Mouse (Mus musculus) heart, embryonic 15.5 days (tissue): ENCODE measurements at regions not wholly inside any gene's neighbourhood (a gene's known extent, or its start where the extent isn't known, plus 50 kb on each side); places are given as distances from the start of the nearest gene placed in this dataset.

Experiments used
- ATAC-seq: fragments of 200-750 bp; cut with Nextera tagmentation; replicated peaks from 2 replicates; pipeline ENCODE4 v1.8.0; 2017; ENCODE audit warnings: low read depth, moderate TSS enrichment; ENCODE audit not compliant: insufficient number of reproducible peaks, insufficient read depth, low FRiP score
- H3K27ac ChIP-seq: fragments of 300-500 bp; sonication (generic); 2 replicates; pipeline ENCODE4 v1.5.1; 2015; ENCODE audit warnings: mild to moderate bottlenecking, inconsistent platforms
- H3K27me3 ChIP-seq: fragments of 300-500 bp; sonication (generic); 2 replicates; pipeline ENCODE4 v1.6.1; 2015; ENCODE audit warnings: inconsistent platforms
- H3K36me3 ChIP-seq: fragments of 300-500 bp; sonication (generic); 2 replicates; pipeline ENCODE4 v1.6.1; 2015; ENCODE audit warnings: mild to moderate bottlenecking, inconsistent platforms
- H3K4me1 ChIP-seq: fragments of 300-500 bp; sonication (generic); replicated peaks from 2 replicates; pipeline ENCODE4 v1.6.1; 2015; ENCODE audit warnings: inconsistent platforms
- H3K4me2 ChIP-seq: fragments of 300-500 bp; sonication (generic); 2 replicates; pipeline ENCODE4 v1.6.1; 2015; ENCODE audit warnings: inconsistent platforms, mild to moderate bottlenecking, moderate library complexity
- H3K4me3 ChIP-seq: fragments of 300-500 bp; sonication (generic); 2 replicates; pipeline ENCODE4 v1.5.1; 2015; ENCODE audit warnings: mild to moderate bottlenecking, inconsistent platforms
- H3K9ac ChIP-seq: fragments of 300-500 bp; sonication (generic); 2 replicates; pipeline ENCODE4 v1.6.1; 2015; ENCODE audit warnings: mild to moderate bottlenecking, inconsistent platforms
- H3K9me3 ChIP-seq: fragments of 300-500 bp; sonication (generic); replicated peaks from 2 replicates; pipeline ENCODE4 v1.6.1; 2016; ENCODE audit warnings: inconsistent platforms
- WGBS: fragments of 180-500 bp; shearing (Covaris S2); methylation state at CpG from one replicate; pipeline ENCODE4 v1.1.7; 2015; ENCODE audit warnings: mixed read lengths; 5-methylcytosine and 5-hydroxymethylcytosine counted together

DNA sequence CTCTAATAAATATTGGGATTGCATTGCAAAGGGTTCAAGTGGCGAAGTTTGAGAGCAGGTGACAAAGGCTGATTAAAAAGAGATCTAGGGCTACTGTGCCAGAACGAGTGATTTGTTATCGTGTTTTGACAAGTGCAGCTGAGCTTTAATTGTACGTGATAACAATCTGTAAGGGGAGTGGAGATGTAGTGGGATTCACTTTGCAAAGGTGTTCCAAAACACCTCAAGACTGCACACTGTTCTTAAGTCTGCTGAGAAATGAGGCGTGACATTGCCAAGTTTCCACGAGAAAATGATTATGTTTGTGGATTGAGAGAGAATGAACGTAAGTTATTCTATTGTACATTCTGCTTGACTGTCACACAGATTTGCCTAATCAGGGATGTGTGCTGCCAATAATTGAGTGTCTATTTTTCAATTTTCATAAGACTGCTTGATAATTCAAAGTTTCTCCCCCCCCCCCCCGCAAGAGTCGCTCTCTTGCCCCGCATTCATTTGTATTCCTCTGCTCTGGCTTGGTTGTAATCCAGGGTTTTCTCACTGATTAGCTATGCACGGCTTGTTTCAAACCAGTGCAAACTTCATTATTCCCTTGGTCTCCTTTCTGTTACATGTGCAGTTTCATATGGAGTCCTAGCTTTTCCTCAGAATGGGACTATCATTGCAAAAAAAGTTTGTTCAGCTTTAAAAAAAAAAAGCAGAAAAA is 385.7 kb downstream of the Olfm4 start:
- Histone ChIP-seq H3K9me3 (no peaks in the 10 kb centered on the region), H3K4me3 (no peak overlapping the region), H3K36me3 (no peaks in the 10 kb centered on the region), H3K27me3 (no peaks in the 10 kb centered on the region), H3K4me2 (no peak overlapping the region), H3K4me1 (no peaks in the 10 kb centered on the region), H3K27ac (no peak overlapping the region), H3K9ac (no peak overlapping the region)
- ATAC-seq = no peak
- WGBS = 65% methylated on average over 11 of the region's 11 CpGs

DNA sequence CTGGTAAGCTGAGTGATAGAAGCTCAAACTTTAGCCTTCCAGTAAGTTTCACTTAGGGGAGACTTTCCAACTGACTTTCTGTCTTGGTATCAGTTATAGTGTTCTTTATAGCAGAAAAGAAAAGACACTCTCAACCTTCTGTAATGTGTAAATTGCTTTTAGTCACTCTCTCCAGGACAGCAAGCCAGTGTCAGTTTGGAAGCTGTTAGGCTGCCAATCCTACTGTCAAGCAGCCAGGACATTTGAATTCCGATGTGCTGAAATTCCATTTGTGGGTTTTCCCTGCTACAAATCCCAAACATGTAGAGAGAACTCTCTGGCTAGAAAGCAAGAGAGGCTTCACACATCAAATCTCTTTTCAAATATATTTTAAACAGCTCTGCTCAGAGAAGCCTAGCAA is 390.4 kb downstream of the Olfm4 start:
- Histone ChIP-seq H3K9ac (no peak overlapping the region), H3K27me3 (no peaks in the 10 kb centered on the region), H3K9me3 (no peaks in the 10 kb centered on the region), H3K4me1 (no peaks in the 10 kb centered on the region), H3K4me3 (no peak overlapping the region), H3K27ac (no peak overlapping the region), H3K36me3 (no peaks in the 10 kb centered on the region), H3K4me2 (no peak overlapping the region)
- ATAC-seq = no peak
- 44% methylated on average over 1 of the region's 1 CpGs for whole genome bisulfite sequencing

DNA sequence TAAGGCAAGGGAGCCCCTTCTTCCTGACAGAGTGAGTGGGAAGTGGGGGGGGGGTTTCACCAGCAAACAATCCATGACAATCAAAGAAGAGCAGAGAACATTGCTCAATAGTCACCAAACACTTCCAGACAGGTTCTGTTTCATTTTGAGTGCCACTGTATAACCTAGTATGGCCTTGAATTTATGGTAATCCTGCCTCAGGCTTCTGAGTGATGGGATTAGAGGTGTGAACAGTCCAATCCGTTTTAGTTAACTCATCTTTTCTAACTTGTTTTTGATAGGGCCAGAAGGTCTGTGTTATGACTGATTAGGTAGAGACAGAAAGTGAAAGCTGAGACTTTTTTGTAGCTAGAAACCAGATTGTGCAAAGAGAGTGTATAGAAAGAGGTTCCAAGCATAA is 393.2 kb downstream of the Olfm4 start:
- H3K27ac ChIP-seq = no peak overlapping the region
- no peaks in the 10 kb centered on the region for H3K36me3 ChIP-seq
- H3K9ac ChIP-seq = no peak overlapping the region
- H3K4me3 ChIP-seq = no peak overlapping the region
- H3K4me2 ChIP-seq = no peak overlapping the region
- H3K4me1 ChIP-seq = no peaks in the 10 kb centered on the region
- no peaks in the 10 kb centered on the region for H3K9me3 ChIP-seq
- no peaks in the 10 kb centered on the region for H3K27me3 ChIP-seq
- 47% methylated on average over 1 of the region's 1 CpGs for WGBS
- ATAC-seq = no peak

GRCm38 (mm10) chr14:80391418-80391817 is 407.5 kb downstream of the Olfm4 start:
- Histone ChIP-seq H3K4me2 (no peak overlapping the region), H3K27ac (no peak overlapping the region), H3K36me3 (no peaks in the 10 kb centered on the region), H3K4me3 (no peak overlapping the region), H3K9ac (no peak overlapping the region), H3K27me3 (no peaks in the 10 kb centered on the region), H3K9me3 (no peaks in the 10 kb centered on the region), H3K4me1 (no peaks in the 10 kb centered on the region)
- ATAC-seq = no peak
- 89% methylated on average over 2 of the region's 2 CpGs for WGBS

DNA sequence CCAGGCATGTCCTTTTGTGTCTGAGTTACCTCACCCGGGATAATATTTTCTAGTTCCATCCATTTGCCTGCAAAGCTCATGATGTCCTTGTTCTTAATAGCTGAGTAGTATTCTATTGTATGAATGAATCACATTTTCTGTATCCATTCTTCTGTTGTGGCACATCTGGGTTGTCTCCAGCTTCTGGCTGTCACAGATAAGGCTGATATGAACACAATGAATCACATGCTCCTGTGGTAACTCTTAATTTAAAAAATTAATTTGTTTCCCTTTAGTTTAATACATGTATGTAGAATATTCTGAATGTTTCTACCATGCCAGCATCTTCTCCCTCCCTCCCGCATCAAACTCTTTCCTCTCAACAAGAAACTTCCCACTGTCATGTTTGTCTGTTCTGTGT is 424.4 kb downstream of the Olfm4 start:
- no peaks in the 10 kb centered on the region for H3K36me3 ChIP-seq
- no peaks in the 10 kb centered on the region for H3K27me3 ChIP-seq
- WGBS = 87% methylated on average over 2 of the region's 2 CpGs
- H3K4me2 ChIP-seq = no peak overlapping the region
- no peak overlapping the region for H3K27ac ChIP-seq
- no peaks in the 10 kb centered on the region for H3K9me3 ChIP-seq
- H3K9ac ChIP-seq = no peak overlapping the region
- H3K4me1 ChIP-seq = no peaks in the 10 kb centered on the region
- ATAC-seq = no peak
- H3K4me3 ChIP-seq = no peak overlapping the region

GRCm38 (mm10) chr14:80418810-80419325 is 435.0 kb downstream of the Olfm4 start:
- no peaks in the 10 kb centered on the region for H3K36me3 ChIP-seq
- H3K4me2 ChIP-seq = no peak overlapping the region
- no peaks in the 10 kb centered on the region for H3K27me3 ChIP-seq
- H3K9me3 ChIP-seq = no peaks in the 10 kb centered on the region
- WGBS = 77% methylated on average over 3 of the region's 3 CpGs
- no peak overlapping the region for H3K27ac ChIP-seq
- no peak overlapping the region for H3K9ac ChIP-seq
- H3K4me1 ChIP-seq = no peaks in the 10 kb centered on the region
- ATAC-seq = no peak
- H3K4me3 ChIP-seq = no peak overlapping the region

DNA sequence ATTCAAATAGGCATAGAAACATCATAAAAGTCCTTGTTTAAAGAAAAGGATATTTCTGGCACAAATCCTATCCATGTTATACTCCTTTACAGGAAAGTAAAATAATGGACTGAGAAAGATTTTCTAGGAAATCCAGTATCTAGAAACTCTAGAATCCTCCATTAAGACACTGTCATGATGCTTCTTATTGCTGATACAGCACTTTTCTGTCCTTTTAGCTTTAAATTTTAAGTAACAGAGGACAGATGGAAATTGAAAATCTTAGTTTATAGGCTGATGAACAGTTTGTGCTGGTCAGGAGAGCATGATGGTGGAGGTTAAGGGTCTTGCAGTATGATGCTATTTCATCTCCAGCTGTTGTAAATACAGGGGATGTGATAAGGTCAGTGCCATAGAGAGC is 459.9 kb downstream of the Olfm4 start:
- H3K4me3 ChIP-seq = no peak overlapping the region
- no peak overlapping the region for H3K9ac ChIP-seq
- no peak for ATAC-seq
- no peaks in the 10 kb centered on the region for H3K4me1 ChIP-seq
- H3K4me2 ChIP-seq = no peak overlapping the region
- no peaks in the 10 kb centered on the region for H3K9me3 ChIP-seq
- H3K27me3 ChIP-seq = no peaks in the 10 kb centered on the region
- no peaks in the 10 kb centered on the region for H3K36me3 ChIP-seq
- H3K27ac ChIP-seq = no peak overlapping the region

- no peak for ATAC-seq
- Histone ChIP-seq H3K9ac (no peak overlapping the region), H3K4me1 (no peaks in the 10 kb centered on the region), H3K4me3 (no peak overlapping the region), H3K36me3 (no peaks in the 10 kb centered on the region), H3K9me3 (no peaks in the 10 kb centered on the region), H3K27me3 (no peaks in the 10 kb centered on the region), H3K4me2 (no peak overlapping the region), H3K27ac (no peak overlapping the region)
- WGBS = 64% methylated on average over 1 of the region's 1 CpGs
These were observed 487.6 kb downstream of the Olfm4 start for GRCm38 (mm10) chr14:80471470-80471869.

GRCm38 (mm10) chr14:80479918-80480317 is 496.0 kb downstream of the Olfm4 start:
- Histone ChIP-seq H3K9ac (no peak overlapping the region), H3K4me2 (no peak overlapping the region), H3K27me3 (no peaks in the 10 kb centered on the region), H3K4me1 (no peaks in the 10 kb centered on the region), H3K27ac (no peak overlapping the region), H3K4me3 (no peak overlapping the region), H3K9me3 (no peaks in the 10 kb centered on the region), H3K36me3 (no peaks in the 10 kb centered on the region)
- no peak for ATAC-seq

DNA sequence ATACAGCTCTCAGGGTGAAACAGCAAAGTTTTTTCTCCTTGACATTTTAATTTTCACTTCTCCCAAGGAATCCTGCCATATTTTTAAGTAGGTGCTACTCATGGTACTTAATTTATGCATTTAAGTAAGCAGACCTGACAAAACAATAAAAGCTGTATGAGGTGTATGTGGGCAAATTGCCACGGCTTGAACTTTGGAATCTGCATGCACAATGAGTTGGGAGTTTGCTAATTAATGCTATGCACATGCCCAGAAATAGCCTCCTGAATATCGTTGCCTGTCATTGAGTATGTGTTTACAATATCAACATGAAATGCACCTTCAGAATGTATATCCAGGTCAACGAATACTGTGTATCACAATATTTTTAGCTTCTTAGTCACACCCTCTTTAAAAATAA is 498.9 kb downstream of the Olfm4 start:
- H3K27ac ChIP-seq = no peak overlapping the region
- H3K9me3 ChIP-seq = no peaks in the 10 kb centered on the region
- no peaks in the 10 kb centered on the region for H3K4me1 ChIP-seq
- no peak for ATAC-seq
- H3K9ac ChIP-seq = no peak overlapping the region
- no peaks in the 10 kb centered on the region for H3K27me3 ChIP-seq
- no peak overlapping the region for H3K4me2 ChIP-seq
- WGBS = 72% methylated on average over 3 of the region's 3 CpGs
- H3K36me3 ChIP-seq = no peaks in the 10 kb centered on the region
- no peak overlapping the region for H3K4me3 ChIP-seq

- H3K4me3 ChIP-seq = no peak overlapping the region
- H3K27ac ChIP-seq = no peak overlapping the region
- H3K4me2 ChIP-seq = no peak overlapping the region
- no peak overlapping the region for H3K9ac ChIP-seq
- no peak for ATAC-seq
- H3K9me3 ChIP-seq = no peaks in the 10 kb centered on the region
- H3K36me3 ChIP-seq = no peaks in the 10 kb centered on the region
- H3K4me1 ChIP-seq = no peaks in the 10 kb centered on the region
- H3K27me3 ChIP-seq = no peaks in the 10 kb centered on the region
These were observed 500.4 kb downstream of the Olfm4 start for GRCm38 (mm10) chr14:80484256-80484655.

DNA sequence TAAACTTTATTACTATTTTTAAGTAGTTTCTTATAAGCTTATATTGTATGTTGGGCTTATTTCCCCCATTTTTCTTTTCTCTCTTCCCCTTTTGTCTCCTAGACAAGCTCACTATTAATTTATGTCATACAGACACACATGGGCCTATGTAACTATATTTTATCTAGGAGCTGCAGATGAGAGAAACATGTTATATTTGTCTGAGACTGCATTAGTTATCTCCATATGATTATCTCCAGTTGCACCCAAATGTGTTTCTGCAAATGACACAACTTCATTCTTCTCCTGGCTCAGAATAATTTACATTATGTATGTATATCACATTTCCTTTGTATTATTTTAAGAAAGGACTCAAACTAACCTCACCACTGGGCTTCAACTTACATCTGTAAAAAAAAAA is 501.3 kb downstream of the Olfm4 start:
- H3K4me1 ChIP-seq = no peaks in the 10 kb centered on the region
- H3K36me3 ChIP-seq = no peaks in the 10 kb centered on the region
- no peak overlapping the region for H3K4me3 ChIP-seq
- no peak overlapping the region for H3K27ac ChIP-seq
- H3K9ac ChIP-seq = no peak overlapping the region
- H3K9me3 ChIP-seq = no peaks in the 10 kb centered on the region
- no peak for ATAC-seq
- no peaks in the 10 kb centered on the region for H3K27me3 ChIP-seq
- no peak overlapping the region for H3K4me2 ChIP-seq
